Mouse (Mus musculus): ENCODE data around the gene Il1rn.

The Il1rn gene

DNA sequence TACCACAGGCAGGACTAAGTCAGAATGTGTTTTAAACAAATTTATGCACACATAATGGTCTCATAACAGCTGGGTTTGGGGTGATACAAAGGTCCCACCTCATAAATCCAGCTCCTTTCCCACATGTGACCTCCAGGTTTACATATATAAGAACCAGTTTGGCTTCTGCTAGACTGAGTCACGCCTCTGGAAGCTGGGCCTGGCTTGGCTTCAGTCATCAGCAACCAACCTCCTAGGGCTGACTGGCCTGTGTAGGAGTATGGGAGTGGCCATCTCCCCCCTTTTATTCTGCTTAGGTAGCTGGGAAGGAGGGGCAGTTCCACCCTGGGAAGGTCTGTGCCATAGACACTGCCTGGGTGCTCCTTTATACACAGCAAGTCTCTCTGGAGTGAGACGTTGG, at the start of gene Il1rn:
Gene Il1rn, plus strand, starts transcription at position 309 of the 400 bp plus-strand sequence.
- no peak for DNase-seq

- DNase-seq = no peak
These were observed 45.8 kb upstream of the Il1rn start, which contains the start of gene Il1f10 for GRCm38 (mm10) chr2:24290896-24291295. Gene Il1f10 (plus strand): TSS chr2:24291196.

DNA sequence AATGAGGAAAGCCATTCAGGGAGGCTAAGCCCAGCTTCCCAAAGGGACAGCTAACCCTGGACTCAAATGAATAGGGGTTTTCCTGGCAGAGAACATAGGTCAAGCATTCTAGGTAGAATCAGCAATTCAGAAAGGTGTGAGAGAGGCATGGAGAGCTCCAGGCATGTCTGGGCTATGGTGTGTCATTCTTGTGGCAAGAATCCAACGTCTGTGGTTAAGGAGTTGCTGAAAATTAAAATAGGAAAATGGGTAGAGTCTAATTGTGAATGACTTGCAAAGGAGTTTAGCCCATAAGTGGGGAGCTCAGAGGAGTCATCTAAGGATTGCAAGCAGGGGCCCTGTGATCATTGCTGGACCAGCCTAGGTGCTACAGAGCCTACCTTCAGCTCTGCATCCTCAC, 42.0 kb upstream of the Il1rn start:
- DNase-seq = no peak

- peak in 1 of 2 experiments; percentile 13 for DNase-seq
These were observed 39.8 kb upstream of the Il1rn start for GRCm38 (mm10) chr2:24296837-24297236.

DNA sequence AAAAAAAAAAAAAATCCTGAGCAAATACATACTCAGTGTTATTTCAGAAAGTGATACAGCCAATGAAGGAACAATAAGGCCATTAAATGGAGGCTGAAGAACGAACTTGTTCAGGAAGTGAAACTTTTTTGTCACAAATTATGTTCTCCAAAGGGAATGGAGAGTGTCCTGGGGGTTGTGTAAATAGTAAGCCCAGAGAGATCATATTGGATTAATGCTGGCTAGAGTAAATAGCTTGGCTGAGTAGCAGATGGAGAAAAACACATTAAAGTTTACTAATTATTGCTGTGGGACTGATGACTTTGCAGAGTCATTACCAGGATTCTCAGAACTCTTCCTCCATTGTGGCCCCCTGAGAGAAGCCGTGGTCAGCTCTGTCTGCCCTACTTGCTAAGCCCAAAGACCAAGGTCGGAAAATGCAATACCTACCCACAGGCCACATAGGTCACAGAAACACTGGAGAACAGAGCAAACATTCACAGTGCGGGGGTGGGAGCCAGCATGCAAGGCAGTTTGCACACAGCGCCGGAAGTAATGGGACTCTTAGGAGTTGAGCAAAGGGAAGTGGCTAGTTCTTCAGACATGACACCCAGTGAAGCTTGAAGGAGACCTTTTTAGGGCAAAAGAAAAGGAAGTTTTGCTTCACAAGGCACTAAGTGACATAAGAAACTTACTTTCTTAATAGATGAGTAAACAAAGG, 25.2 kb upstream of the Il1rn start:
- peak; percentile 55 to 58 for DNase-seq

DNA sequence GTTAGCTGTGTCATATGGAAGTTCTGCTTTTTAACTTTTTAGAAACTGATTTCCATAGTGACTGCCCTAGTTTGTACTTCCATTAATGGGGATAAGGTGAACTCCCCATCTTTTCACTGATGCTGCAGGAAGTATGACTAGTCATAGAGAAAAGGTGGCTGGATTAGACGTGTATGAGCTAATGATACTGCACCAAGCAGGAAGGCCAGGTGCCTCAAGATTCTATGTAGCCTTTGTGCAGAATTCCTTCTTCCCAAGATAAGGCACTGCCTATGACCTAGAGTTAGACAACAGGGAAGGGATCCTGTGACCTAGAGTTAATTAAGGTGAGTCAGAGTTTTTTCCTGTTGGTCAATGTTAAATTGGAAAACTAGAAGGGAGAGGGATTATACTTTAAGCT, 19.7 kb upstream of the Il1rn start:
- DNase-seq = no peak

- no peak for DNase-seq
These were observed 18.6 kb upstream of the Il1rn start for GRCm38 (mm10) chr2:24317919-24318598.

- DNase-seq = no peak
These were observed 1.3 kb upstream of the Il1rn start for GRCm38 (mm10) chr2:24335333-24335732.

DNA sequence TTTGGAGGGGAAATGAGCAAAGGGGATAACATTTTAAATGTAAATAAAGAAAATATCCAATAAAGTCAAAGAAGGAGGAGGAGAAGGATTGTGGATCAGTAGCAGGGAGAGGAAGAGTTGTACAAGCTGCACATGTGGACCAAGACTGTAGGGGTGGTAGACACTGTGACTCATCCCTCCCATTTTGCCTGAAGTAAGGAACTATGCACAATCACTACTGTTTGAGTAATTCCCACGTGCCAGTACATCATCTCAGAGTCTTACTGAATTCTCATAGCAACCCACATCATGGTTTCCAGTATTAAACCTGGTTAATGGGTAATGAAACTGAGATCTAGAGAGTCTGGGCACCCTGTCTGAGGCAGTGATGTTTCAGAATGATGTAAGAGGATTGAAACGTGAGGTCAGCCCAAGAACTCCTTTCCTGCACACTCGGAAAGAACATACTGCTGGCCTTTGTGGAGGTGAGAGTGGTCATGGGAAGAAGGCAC, 4.8 kb downstream of the Il1rn start:
- DNase-seq = no peak

GRCm38 (mm10) chr2:24344619-24345018, 8.0 kb downstream of the Il1rn start:
- no peak for DNase-seq

GRCm38 (mm10) chr2:24345056-24345455, 8.4 kb downstream of the Il1rn start:
- DNase-seq = peak in 1 of 2 experiments; percentile 18

DNA sequence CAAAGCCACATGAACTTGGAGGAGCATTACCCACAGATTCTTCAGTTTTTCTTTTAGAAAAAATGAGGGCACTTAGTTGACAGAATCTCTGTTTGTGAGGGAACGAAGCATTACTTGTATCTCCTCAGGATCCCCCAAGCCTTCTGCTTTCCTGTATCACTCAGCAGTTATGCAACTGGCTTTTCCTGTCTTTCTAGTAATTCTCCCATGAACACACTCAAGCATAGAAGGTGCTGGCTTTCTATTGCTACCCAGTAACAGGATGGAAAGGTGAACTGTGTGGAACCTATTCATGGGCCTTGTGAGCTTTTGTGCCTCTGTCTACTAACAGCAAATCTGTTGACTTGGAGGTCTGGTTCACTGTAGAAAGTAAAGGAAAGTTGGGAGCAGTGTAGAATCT, 11.3 kb downstream of the Il1rn start:
- no peak for DNase-seq

GRCm38 (mm10) chr2:24351159-24351558, 14.5 kb downstream of the Il1rn start:
- no peak for DNase-seq

- DNase-seq = no peak
These were observed 16.4 kb downstream of the Il1rn start for GRCm38 (mm10) chr2:24353042-24353441.

DNA sequence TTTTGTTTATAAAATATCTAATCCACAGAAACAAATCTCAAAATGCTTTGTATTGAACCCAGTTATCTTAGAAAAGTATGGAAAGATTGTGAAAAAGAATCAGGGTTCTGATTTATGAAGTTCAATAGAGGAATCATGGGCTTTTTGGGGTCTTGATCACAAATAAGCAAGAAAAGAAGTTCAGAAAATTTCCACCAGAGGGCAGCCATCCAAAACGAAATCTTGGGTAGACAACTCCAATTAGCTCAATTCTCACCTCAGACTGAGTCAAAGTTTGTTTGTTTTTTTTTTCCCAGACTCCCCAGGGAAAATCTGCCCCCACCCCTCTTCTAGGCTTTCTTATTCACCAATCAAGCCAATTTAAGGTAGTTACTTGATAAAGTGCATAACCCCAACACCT, 21.0 kb downstream of the Il1rn start:
- peak in 1 of 2 experiments; percentile 28 for DNase-seq

- no peak for DNase-seq
These were observed 22.7 kb downstream of the Il1rn start for GRCm38 (mm10) chr2:24359347-24359746.

GRCm38 (mm10) chr2:24363818-24364217, 27.2 kb downstream of the Il1rn start:
- no peak for DNase-seq

DNA sequence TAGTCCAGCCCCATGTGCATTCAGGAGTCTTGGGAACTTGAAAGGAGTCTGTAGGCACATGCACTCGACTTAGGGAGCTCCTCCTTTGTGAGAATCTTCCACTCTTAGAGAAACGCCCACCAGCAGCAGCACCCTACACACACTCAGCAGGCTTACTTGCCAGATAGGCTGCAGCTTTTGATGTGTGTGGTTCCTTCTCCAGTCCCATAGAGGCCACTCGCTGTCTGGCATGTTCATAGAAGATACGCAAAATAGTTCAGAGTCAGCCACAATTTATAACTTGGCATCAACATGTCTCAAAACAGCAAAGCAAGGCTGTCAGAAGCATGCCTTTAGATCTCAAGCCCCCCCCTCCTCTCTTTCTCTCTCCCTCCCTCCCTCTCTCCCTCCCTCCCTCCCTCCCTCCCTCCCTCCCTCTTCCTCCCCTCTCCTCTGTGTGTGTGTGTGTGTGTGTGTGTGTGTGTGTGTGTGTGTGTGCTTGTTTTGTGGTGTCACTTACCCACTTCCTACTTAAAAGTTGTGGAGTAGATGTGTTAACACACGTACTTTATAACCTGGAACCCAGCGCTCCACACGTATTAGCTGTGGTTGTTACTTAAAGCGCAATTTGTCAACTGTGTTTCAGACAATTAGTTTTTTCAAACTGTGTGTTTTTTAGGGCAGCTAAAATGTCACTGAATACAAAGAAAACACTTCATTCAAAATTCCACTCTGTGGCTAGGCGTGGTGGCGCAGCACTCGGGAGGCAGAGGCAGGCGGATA, 29.7 kb downstream of the Il1rn start:
- no peak for DNase-seq

- DNase-seq = peak; percentile 82 to 87
These were observed 30.6 kb downstream of the Il1rn start, which contains the start of gene Psd4 for GRCm38 (mm10) chr2:24367030-24367894. Gene Psd4 (plus strand): TSS chr2:24367580.

GRCm38 (mm10) chr2:24367895-24368261, 31.2 kb downstream of the Il1rn start:
- DNase-seq = peak in 1 of 2 experiments; percentile 12

- DNase-seq = peak; percentile 77 to 80
These were observed 42.2 kb downstream of the Il1rn start for GRCm38 (mm10) chr2:24378747-24379450.
